Mouse (Mus musculus): ENCODE measurements around the gene Gm12248. TPM values are rescaled to one million over a fixed set of nuclear protein-coding genes. Genes with fewer than 3 reads are reported as not detected.

Gm12248 gene
- polyA plus RNA-seq (2014; fragmentation: Nextera tagmentation; extraction: Ambion mirVana): not detected in 2 replicates

DNA sequence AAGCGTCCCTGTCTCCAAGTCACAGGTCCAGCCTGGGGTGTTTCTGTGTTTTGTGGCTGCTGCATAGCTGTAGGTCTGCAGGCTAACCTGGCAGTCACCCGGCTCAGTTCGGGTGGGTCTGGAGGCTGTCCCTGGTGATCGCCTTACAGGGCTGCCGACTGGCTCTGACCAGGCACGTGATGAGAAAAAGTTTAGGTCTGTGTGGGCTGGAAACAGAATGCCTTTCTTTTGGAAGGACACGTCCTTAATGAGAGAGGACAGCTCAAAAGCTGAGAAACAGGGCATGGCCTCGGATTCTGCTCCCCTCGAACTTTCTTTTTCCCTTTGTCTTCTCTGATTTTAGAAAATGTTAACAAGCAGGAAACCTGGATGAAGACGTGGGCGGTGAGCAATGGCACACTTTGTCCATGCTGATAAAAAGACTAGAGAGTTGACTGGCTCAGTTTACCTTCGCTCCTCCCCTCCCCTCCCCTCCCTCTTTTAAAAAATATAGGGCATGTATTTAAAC is at the start of gene Gm12248:
TSS of gene Gm12248 (minus strand) at position 114 of the 508 bp plus-strand sequence.
- ATAC-seq: no peak
- no peaks in the 10 kb centered on the region for H3K9me3 ChIP-seq (replicated peaks; ENCODE audit: control insufficient read depth, low read length)
- 0 out of 2 replicates have a peak, but pooled peaks cover 2% of the 10 kb centered on the region for H3K27me3 ChIP-seq (replicated peaks; ENCODE audit: control insufficient read depth, insufficient read depth, low read length)
- no peak within 1 kb of the TSS for H3K27ac ChIP-seq (ENCODE audit: low read depth, low read length)
- no peaks in the 10 kb centered on the region for H3K4me1 ChIP-seq (ENCODE audit: control insufficient read depth, insufficient read depth, low read length)
- H3K9ac ChIP-seq (ENCODE audit: low read length): 0 out of 2 replicates have a peak within 1 kb of the TSS, but pooled peaks have one; percentile 13
- no peaks in the 10 kb centered on the region for H3K36me3 ChIP-seq (ENCODE audit: control insufficient read depth, insufficient read depth, low read length)
- 20% methylated on average over 12 of the region's 12 CpGs for WGBS
- H3K4me3 ChIP-seq (ENCODE audit: low read depth, low read length): no peak within 1 kb of the TSS
- H3K4me2 ChIP-seq (ENCODE audit: low read length): no peak within 1 kb of the TSS
- DNase-seq (ENCODE audit: low spot score): no peak

DNA sequence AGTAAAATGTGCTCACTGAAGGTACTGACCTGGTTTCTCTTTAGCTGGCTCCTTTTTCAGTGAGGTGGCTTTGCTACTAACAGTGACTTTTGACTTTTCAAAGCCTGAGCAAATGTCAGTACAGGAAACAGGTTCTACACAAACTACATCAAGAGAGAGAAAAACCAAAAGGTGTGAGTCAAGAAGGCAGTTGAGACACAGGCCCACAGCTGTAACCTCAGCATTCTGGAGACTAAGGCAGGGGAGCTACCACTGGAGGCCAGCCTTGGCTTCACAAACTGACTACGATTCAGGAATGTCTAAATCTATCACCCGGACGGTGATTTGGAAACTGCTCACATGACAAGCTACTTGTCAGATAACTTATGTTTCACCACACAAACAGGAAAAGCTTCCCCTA is 46.5 kb upstream of the Gm12248 start:
- Histone ChIP-seq H3K4me3 (ENCODE audit: low read depth, low read length) (no peak overlapping the region), H3K36me3 (ENCODE audit: control insufficient read depth, insufficient read depth, low read length) (peaks cover 89% of the 10 kb centered on the region), H3K27ac (ENCODE audit: low read depth, low read length) (no peak overlapping the region), H3K4me1 (ENCODE audit: control insufficient read depth, insufficient read depth, low read length) (no peaks in the 10 kb centered on the region), H3K4me2 (ENCODE audit: low read length) (no peak overlapping the region), H3K9ac (ENCODE audit: low read length) (no peak overlapping the region), H3K27me3 (replicated peaks; ENCODE audit: control insufficient read depth, insufficient read depth, low read length) (no peaks in the 10 kb centered on the region), H3K9me3 (replicated peaks; ENCODE audit: control insufficient read depth, low read length) (no peaks in the 10 kb centered on the region)
- 92% methylated on average over 3 of the region's 3 CpGs for WGBS
- ATAC-seq (no peak), DNase-seq (ENCODE audit: low spot score) (no peak)

- no peak for ATAC-seq
- H3K9me3 ChIP-seq (replicated peaks; ENCODE audit: control insufficient read depth, low read length): no peaks in the 10 kb centered on the region
- 86% methylated on average over 11 of the region's 11 CpGs for WGBS
- H3K27me3 ChIP-seq (replicated peaks; ENCODE audit: control insufficient read depth, insufficient read depth, low read length): no peaks in the 10 kb centered on the region
- no peak overlapping the region for H3K4me2 ChIP-seq (ENCODE audit: low read length)
- H3K36me3 ChIP-seq (ENCODE audit: control insufficient read depth, insufficient read depth, low read length): peaks cover 90% of the 10 kb centered on the region
- H3K27ac ChIP-seq (ENCODE audit: low read depth, low read length): no peak overlapping the region
- no peak overlapping the region for H3K4me3 ChIP-seq (ENCODE audit: low read depth, low read length)
- H3K4me1 ChIP-seq (ENCODE audit: control insufficient read depth, insufficient read depth, low read length): no peaks in the 10 kb centered on the region
- no peak for DNase-seq (ENCODE audit: low spot score)
- no peak overlapping the region for H3K9ac ChIP-seq (ENCODE audit: low read length)
These were observed 45.9 kb upstream of the Gm12248 start for GRCm38 (mm10) chr11:58138821-58139220.

GRCm38 (mm10) chr11:58136677-58137076 is 43.7 kb upstream of the Gm12248 start:
- H3K4me3 ChIP-seq (ENCODE audit: low read depth, low read length): no peak overlapping the region
- no peaks in the 10 kb centered on the region for H3K27me3 ChIP-seq (replicated peaks; ENCODE audit: control insufficient read depth, insufficient read depth, low read length)
- DNase-seq (ENCODE audit: low spot score) (no peak), ATAC-seq (no peak)
- no peak overlapping the region for H3K4me2 ChIP-seq (ENCODE audit: low read length)
- H3K36me3 ChIP-seq (ENCODE audit: control insufficient read depth, insufficient read depth, low read length): peaks cover 95% of the 10 kb centered on the region
- WGBS: 95% methylated on average over 6 of the region's 6 CpGs
- no peak overlapping the region for H3K9ac ChIP-seq (ENCODE audit: low read length)
- H3K27ac ChIP-seq (ENCODE audit: low read depth, low read length): no peak overlapping the region
- no peaks in the 10 kb centered on the region for H3K9me3 ChIP-seq (replicated peaks; ENCODE audit: control insufficient read depth, low read length)
- H3K4me1 ChIP-seq (ENCODE audit: control insufficient read depth, insufficient read depth, low read length): no peaks in the 10 kb centered on the region

- DNase-seq (ENCODE audit: low spot score) (no peak), ATAC-seq (no peak)
- H3K4me3 ChIP-seq (ENCODE audit: low read depth, low read length): no peak overlapping the region
- peaks cover 96% of the 10 kb centered on the region for H3K36me3 ChIP-seq (ENCODE audit: control insufficient read depth, insufficient read depth, low read length)
- H3K9ac ChIP-seq (ENCODE audit: low read length): no peak overlapping the region
- H3K27me3 ChIP-seq (replicated peaks; ENCODE audit: control insufficient read depth, insufficient read depth, low read length): no peaks in the 10 kb centered on the region
- H3K9me3 ChIP-seq (replicated peaks; ENCODE audit: control insufficient read depth, low read length): no peaks in the 10 kb centered on the region
- no peak overlapping the region for H3K4me2 ChIP-seq (ENCODE audit: low read length)
- H3K4me1 ChIP-seq (ENCODE audit: control insufficient read depth, insufficient read depth, low read length): no peaks in the 10 kb centered on the region
- no peak overlapping the region for H3K27ac ChIP-seq (ENCODE audit: low read depth, low read length)
These were observed 42.4 kb upstream of the Gm12248 start for GRCm38 (mm10) chr11:58135296-58135695.

GRCm38 (mm10) chr11:58134869-58135268 is 41.9 kb upstream of the Gm12248 start:
- DNase-seq (ENCODE audit: low spot score) (no peak), ATAC-seq (no peak)
- Histone ChIP-seq H3K27me3 (replicated peaks; ENCODE audit: control insufficient read depth, insufficient read depth, low read length) (no peaks in the 10 kb centered on the region), H3K4me1 (ENCODE audit: control insufficient read depth, insufficient read depth, low read length) (no peaks in the 10 kb centered on the region), H3K4me2 (ENCODE audit: low read length) (no peak overlapping the region), H3K27ac (ENCODE audit: low read depth, low read length) (no peak overlapping the region), H3K9me3 (replicated peaks; ENCODE audit: control insufficient read depth, low read length) (no peaks in the 10 kb centered on the region), H3K4me3 (ENCODE audit: low read depth, low read length) (no peak overlapping the region), H3K9ac (ENCODE audit: low read length) (no peak overlapping the region), H3K36me3 (ENCODE audit: control insufficient read depth, insufficient read depth, low read length) (peaks cover 96% of the 10 kb centered on the region)

DNA sequence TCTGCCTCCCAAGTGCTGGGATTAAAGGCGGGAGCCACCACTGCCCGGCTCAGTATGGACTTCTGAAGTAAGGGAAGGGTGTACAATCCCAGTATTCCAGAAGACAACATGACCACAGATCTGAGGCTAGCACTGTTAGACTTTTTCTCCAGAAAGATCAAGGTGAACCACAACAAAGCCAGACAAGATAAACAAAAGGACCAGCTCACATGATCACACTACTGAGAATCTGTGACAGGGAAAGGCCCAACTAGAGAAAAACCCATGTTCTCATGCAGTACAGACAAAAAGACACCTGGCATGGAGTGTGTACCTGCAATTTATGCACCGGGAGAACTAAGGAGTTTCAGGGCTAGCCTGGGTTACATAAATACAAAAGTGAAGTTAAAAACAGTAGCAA is 39.1 kb upstream of the Gm12248 start:
- H3K9me3 ChIP-seq (replicated peaks; ENCODE audit: control insufficient read depth, low read length): no peaks in the 10 kb centered on the region
- 93% methylated on average over 3 of the region's 3 CpGs for WGBS
- no peak overlapping the region for H3K4me2 ChIP-seq (ENCODE audit: low read length)
- no peak overlapping the region for H3K9ac ChIP-seq (ENCODE audit: low read length)
- H3K27me3 ChIP-seq (replicated peaks; ENCODE audit: control insufficient read depth, insufficient read depth, low read length): no peaks in the 10 kb centered on the region
- no peaks in the 10 kb centered on the region for H3K4me1 ChIP-seq (ENCODE audit: control insufficient read depth, insufficient read depth, low read length)
- H3K27ac ChIP-seq (ENCODE audit: low read depth, low read length): no peak overlapping the region
- no peak for DNase-seq (ENCODE audit: low spot score)
- no peak for ATAC-seq
- H3K4me3 ChIP-seq (ENCODE audit: low read depth, low read length): no peak overlapping the region
- peaks cover 94% of the 10 kb centered on the region for H3K36me3 ChIP-seq (ENCODE audit: control insufficient read depth, insufficient read depth, low read length)

GRCm38 (mm10) chr11:58129302-58129843 is 36.4 kb upstream of the Gm12248 start:
- no peaks in the 10 kb centered on the region for H3K4me1 ChIP-seq (ENCODE audit: control insufficient read depth, insufficient read depth, low read length)
- no peak overlapping the region for H3K4me2 ChIP-seq (ENCODE audit: low read length)
- H3K36me3 ChIP-seq (ENCODE audit: control insufficient read depth, insufficient read depth, low read length): peaks cover 94% of the 10 kb centered on the region
- H3K27me3 ChIP-seq (replicated peaks; ENCODE audit: control insufficient read depth, insufficient read depth, low read length): no peaks in the 10 kb centered on the region
- ATAC-seq (no peak), DNase-seq (ENCODE audit: low spot score) (no peak)
- no peak overlapping the region for H3K4me3 ChIP-seq (ENCODE audit: low read depth, low read length)
- no peak overlapping the region for H3K9ac ChIP-seq (ENCODE audit: low read length)
- no peaks in the 10 kb centered on the region for H3K9me3 ChIP-seq (replicated peaks; ENCODE audit: control insufficient read depth, low read length)
- WGBS: 83% methylated on average over 6 of the region's 6 CpGs
- H3K27ac ChIP-seq (ENCODE audit: low read depth, low read length): no peak overlapping the region

GRCm38 (mm10) chr11:58127544-58127943 is 34.6 kb upstream of the Gm12248 start:
- Histone ChIP-seq H3K27ac (ENCODE audit: low read depth, low read length) (no peak overlapping the region), H3K4me2 (ENCODE audit: low read length) (no peak overlapping the region), H3K9me3 (replicated peaks; ENCODE audit: control insufficient read depth, low read length) (no peaks in the 10 kb centered on the region), H3K9ac (ENCODE audit: low read length) (no peak overlapping the region), H3K4me1 (ENCODE audit: control insufficient read depth, insufficient read depth, low read length) (no peaks in the 10 kb centered on the region), H3K27me3 (replicated peaks; ENCODE audit: control insufficient read depth, insufficient read depth, low read length) (no peaks in the 10 kb centered on the region), H3K36me3 (ENCODE audit: control insufficient read depth, insufficient read depth, low read length) (peaks cover 97% of the 10 kb centered on the region), H3K4me3 (ENCODE audit: low read depth, low read length) (no peak overlapping the region)
- no peak for ATAC-seq
- no peak for DNase-seq (ENCODE audit: low spot score)
- WGBS: 92% methylated on average over 2 of the region's 2 CpGs

Measured in forebrain, embryonic 14.5 days (tissue).